Mouse (Mus musculus) B cell, adult (primary cell): ENCODE data around the gene Efcab1. TPM values are rescaled to one million over a fixed set of nuclear protein-coding genes. Genes with fewer than 3 reads are reported as not detected.

Experiments used
- total RNA-seq: library from RNA; stranded (reverse); gene quantifications from 4 replicates; pipeline ENCODE4 v1.2.4, GENCODE M21; 2023; ENCODE audit not compliant: inconsistent age

Gene Efcab1
- not detected in 4 replicates for total RNA-seq

DNA sequence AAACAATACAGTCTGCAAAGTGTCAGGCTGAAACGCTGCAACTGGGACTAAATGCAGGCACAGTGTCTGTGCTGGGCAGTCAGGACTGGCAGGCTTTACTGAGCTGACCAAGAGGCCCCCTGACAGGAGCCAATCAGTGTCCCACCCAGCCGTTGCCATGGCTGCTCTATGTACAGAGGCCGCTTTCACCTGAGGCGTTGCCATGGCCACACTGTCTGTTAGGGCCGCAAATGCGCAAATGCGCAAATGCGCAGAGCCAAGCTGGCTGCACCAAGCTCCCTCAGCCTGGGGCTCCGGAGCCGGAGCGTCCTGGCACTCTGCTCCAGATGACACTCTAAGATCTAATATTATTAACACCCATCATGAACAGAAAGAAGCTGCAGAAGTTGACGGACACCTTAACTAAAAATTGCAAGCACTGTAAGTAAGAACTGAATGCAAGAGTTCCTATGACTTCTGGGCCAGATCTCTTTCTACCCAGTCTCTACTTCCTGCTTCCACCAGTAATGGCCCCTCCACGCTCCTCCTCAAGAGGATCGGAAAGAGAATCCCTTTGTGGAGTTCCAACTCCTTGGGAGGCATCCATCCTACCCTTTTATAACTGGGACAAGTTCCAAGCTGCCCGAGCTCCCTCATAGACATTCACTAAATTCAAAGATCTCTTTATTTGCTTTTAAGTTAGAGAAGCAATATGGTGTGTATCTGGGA, at the start of gene Efcab1:
Efcab1 (plus strand) TSS at position 214 of the 708 bp plus-strand sequence.

